Mouse (Mus musculus) myocyte (in vitro differentiated cells): ENCODE data around the gene Hist1h1c. TPM values are rescaled to one million over a fixed set of nuclear protein-coding genes. Genes with fewer than 3 reads are reported as not detected.

ENCODE experiments used
- H3K27me3 ChIP-seq: one replicate; pipeline ENCODE4 v1.6.1; 2011; ENCODE audit not compliant: control insufficient read depth, insufficient read depth, insufficient read length
- H3K36me3 ChIP-seq: one replicate; pipeline ENCODE4 v1.6.1; 2011; ENCODE audit not compliant: control insufficient read depth, insufficient read depth
- H3K4me2 ChIP-seq: one replicate; pipeline ENCODE4 v1.6.1; 2011; ENCODE audit warnings: low read depth, control low read depth
- H3K4me3 ChIP-seq: one replicate; pipeline ENCODE4 v1.5.1; 2011; ENCODE audit warnings: mild to moderate bottlenecking, control low read depth, moderate library complexity
- H3K79me2 ChIP-seq: one replicate; pipeline ENCODE4 v1.6.1; 2011; ENCODE audit not compliant: control insufficient read depth, insufficient read depth
- H3ac ChIP-seq: one replicate; pipeline ENCODE4 v1.6.1; 2011; ENCODE audit not compliant: control insufficient read depth, insufficient read length
- CEBPB ChIP-seq: IDR thresholded peaks from 2 replicates; pipeline ENCODE4 v1.6.1; 2011; ENCODE audit warnings: mild to moderate bottlenecking, moderate library complexity; ENCODE audit not compliant: poor library complexity, insufficient read depth, severe bottlenecking
- E2F4 ChIP-seq: IDR thresholded peaks from one replicate; pipeline ENCODE4 v1.6.1; 2011; ENCODE audit warnings: mild to moderate bottlenecking, control low read depth, moderate library complexity; ENCODE audit not compliant: insufficient read depth
- MAX ChIP-seq: IDR thresholded peaks from one replicate; pipeline ENCODE4 v1.6.1; 2011; ENCODE audit warnings: low read depth, mild to moderate bottlenecking, control low read depth
- MYOD1 ChIP-seq, 3 experiments: IDR thresholded peaks; one replicate each; pipeline ENCODE4 v1.6.1; 2011; ENCODE audit warnings: control low read depth in 2 of 3, low read depth in 2 of 3, mild to moderate bottlenecking in 2 of 3, moderate library complexity in 1 of 3; ENCODE audit not compliant: insufficient read length in 2 of 3, control insufficient read depth in 1 of 3
- MYOG ChIP-seq, 3 experiments: IDR thresholded peaks; one replicate each; pipeline ENCODE4 v1.6.1; 2011; ENCODE audit warnings: control low read depth in 2 of 3, low read depth in 2 of 3, mild to moderate bottlenecking in 2 of 3; ENCODE audit not compliant: insufficient read length in 2 of 3, control insufficient read depth in 1 of 3, insufficient read depth in 1 of 3
- POLR2A ChIP-seq: IDR thresholded peaks from one replicate; pipeline ENCODE4 v1.6.1; 2011; ENCODE audit warnings: low read depth, mild to moderate bottlenecking, control low read depth, moderate library complexity; ENCODE audit not compliant: insufficient read length
- POLR2AphosphoS2 ChIP-seq: IDR thresholded peaks from one replicate; pipeline ENCODE4 v1.6.1; 2011; ENCODE audit warnings: low read depth, control low read depth; ENCODE audit not compliant: insufficient read length
- REST ChIP-seq: IDR thresholded peaks from one replicate; pipeline ENCODE4 v1.6.1; 2011; ENCODE audit warnings: mild to moderate bottlenecking, control low read depth, moderate library complexity; ENCODE audit not compliant: insufficient read depth, insufficient read length
- SRF ChIP-seq: IDR thresholded peaks from one replicate; pipeline ENCODE4 v1.6.1; 2011; ENCODE audit warnings: low read depth; ENCODE audit not compliant: control insufficient read depth, insufficient read length
- TCF12 ChIP-seq: IDR thresholded peaks from one replicate; pipeline ENCODE4 v1.6.1; 2011; ENCODE audit warnings: mild to moderate bottlenecking, control low read depth; ENCODE audit not compliant: poor library complexity, insufficient read depth, severe bottlenecking
- TCF3 ChIP-seq: IDR thresholded peaks from one replicate; pipeline ENCODE4 v1.6.1; 2011; ENCODE audit warnings: low read depth, control low read depth; ENCODE audit not compliant: insufficient read length
- USF1 ChIP-seq: IDR thresholded peaks from one replicate; pipeline ENCODE4 v1.6.1; 2011; ENCODE audit warnings: low read depth, mild to moderate bottlenecking, control low read depth, moderate library complexity
- polyA plus RNA-seq: library from polyadenylated mRNA; unstranded; fragments of >200 nt; fragmentation: generic; extraction: Trizol; gene quantifications from one replicate; pipeline ENCODE4 v1.2.1, GENCODE M21; 2012; ENCODE audit warnings: missing spikeins

The Hist1h1c gene
- 273 TPM for polyA plus RNA-seq

DNA sequence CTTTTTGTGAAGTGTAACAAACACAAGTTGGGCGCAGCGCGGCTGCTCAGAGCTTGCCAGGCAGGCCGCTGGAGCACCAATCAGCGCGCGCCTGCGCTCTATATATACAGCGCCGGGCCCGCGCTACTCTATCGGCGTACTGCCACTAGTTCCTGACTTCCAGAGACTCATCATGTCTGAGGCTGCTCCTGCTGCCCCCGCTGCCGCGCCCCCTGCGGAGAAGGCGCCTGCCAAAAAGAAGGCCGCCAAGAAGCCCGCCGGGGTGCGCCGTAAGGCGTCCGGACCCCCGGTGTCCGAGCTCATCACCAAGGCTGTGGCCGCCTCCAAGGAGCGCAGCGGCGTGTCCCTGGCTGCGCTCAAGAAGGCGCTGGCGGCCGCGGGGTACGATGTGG, at the start of gene Hist1h1c:
Gene Hist1h1c (plus strand): TSS at position 132 of the 392 bp plus-strand sequence.
- Histone ChIP-seq H3K79me2 (no peaks in the 10 kb centered on the region), H3ac (no peak within 1 kb of the TSS), H3K36me3 (no peaks in the 10 kb centered on the region), H3K4me2 (peak within 1 kb of the TSS; percentile 85), H3K4me3 (peak within 1 kb of the TSS; percentile 47), H3K27me3 (no peaks in the 10 kb centered on the region)
- TF ChIP-seq E2F4 = no peak
- TF ChIP-seq MYOD1 (IDR thresholded peaks at IDR 0.05; ENCODE audit: control insufficient read depth in 1 of 3, insufficient read length in 2 of 3, low read depth in 2 of 3) = no peak
- no peak for TF ChIP-seq SRF
- TF ChIP-seq TCF12 = no peak
- peak; percentile 96 for TF ChIP-seq POLR2A
- TF ChIP-seq REST = no peak
- TF ChIP-seq MYOG (IDR thresholded peaks at IDR 0.05; ENCODE audit: control insufficient read depth in 1 of 3, insufficient read depth in 1 of 3, insufficient read length in 2 of 3, low read depth in 2 of 3) = no peak
- TF ChIP-seq TCF3 = no peak
- no peak for TF ChIP-seq MAX
- no peak for TF ChIP-seq CEBPB
- peak; percentile 99 for TF ChIP-seq POLR2AphosphoS2
- no peak for TF ChIP-seq USF1

DNA sequence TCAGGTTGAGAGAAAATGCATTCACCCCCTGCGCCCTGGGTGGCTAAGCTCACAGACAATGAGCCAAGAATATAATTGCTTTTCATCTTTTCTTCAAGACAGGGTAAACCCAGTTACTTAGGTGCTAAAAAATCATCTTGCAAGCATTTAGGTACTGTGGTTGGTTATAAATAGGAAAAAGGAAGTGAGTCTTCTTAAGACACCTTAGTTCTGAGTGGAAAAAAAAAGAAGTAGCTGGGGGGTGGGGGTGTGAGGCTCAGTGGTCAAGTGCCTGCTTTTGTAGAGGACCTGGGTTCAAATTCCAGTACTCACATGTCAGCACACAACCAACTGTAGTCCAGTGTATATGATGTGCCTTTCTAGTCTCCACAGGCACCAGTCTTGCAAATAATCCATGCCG, 49.7 kb upstream of the Hist1h1c start:
- TF ChIP-seq POLR2AphosphoS2 = no peak
- TF ChIP-seq CEBPB = no peak
- TF ChIP-seq MYOD1 (IDR thresholded peaks at IDR 0.05; ENCODE audit: control insufficient read depth in 1 of 3, insufficient read length in 2 of 3, low read depth in 2 of 3) = no peak
- TF ChIP-seq REST = no peak
- TF ChIP-seq MYOG (IDR thresholded peaks at IDR 0.05; ENCODE audit: control insufficient read depth in 1 of 3, insufficient read depth in 1 of 3, insufficient read length in 2 of 3, low read depth in 2 of 3) = no peak
- no peak for TF ChIP-seq E2F4
- no peak for TF ChIP-seq TCF3
- TF ChIP-seq USF1 = no peak
- TF ChIP-seq SRF = no peak
- no peak for TF ChIP-seq MAX
- TF ChIP-seq POLR2A = no peak
- no peak for TF ChIP-seq TCF12
- Histone ChIP-seq H3ac (no peak overlapping the region), H3K4me2 (no peak overlapping the region), H3K27me3 (no peaks in the 10 kb centered on the region), H3K36me3 (peaks cover 5% of the 10 kb centered on the region), H3K4me3 (no peak overlapping the region), H3K79me2 (peaks cover 23% of the 10 kb centered on the region)

DNA sequence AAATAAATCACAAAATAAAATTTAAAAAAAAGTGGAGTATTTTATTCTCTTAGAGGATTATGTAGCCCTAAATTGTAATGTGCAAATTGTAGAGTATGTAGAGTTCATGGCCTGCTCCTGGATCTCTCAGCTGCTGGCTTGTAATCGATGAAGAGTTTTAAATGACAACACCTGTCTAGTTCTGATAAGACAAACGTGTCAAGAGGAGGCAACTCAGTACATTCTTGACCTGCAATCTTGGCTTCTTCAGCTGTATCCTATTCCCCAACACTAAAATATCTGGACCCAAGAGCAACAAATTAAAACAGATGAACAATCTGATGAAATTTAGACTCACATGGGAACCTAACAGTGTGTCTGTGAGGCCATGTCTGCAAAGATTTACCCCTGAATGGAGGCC, 49.1 kb upstream of the Hist1h1c start:
- H3K27me3 ChIP-seq = no peaks in the 10 kb centered on the region
- H3K4me2 ChIP-seq = no peak overlapping the region
- H3ac ChIP-seq = no peak overlapping the region
- no peak for TF ChIP-seq MYOD1 (IDR thresholded peaks at IDR 0.05; ENCODE audit: control insufficient read depth in 1 of 3, insufficient read length in 2 of 3, low read depth in 2 of 3)
- TF ChIP-seq MAX = no peak
- TF ChIP-seq TCF12 = no peak
- TF ChIP-seq CEBPB = no peak
- no peak for TF ChIP-seq USF1
- TF ChIP-seq POLR2A = no peak
- TF ChIP-seq MYOG (IDR thresholded peaks at IDR 0.05; ENCODE audit: control insufficient read depth in 1 of 3, insufficient read depth in 1 of 3, insufficient read length in 2 of 3, low read depth in 2 of 3) = no peak
- TF ChIP-seq TCF3 = no peak
- TF ChIP-seq REST = no peak
- TF ChIP-seq POLR2AphosphoS2 = no peak
- no peak for TF ChIP-seq E2F4
- no peak for TF ChIP-seq SRF
- no peak overlapping the region for H3K4me3 ChIP-seq
- peaks cover 5% of the 10 kb centered on the region for H3K36me3 ChIP-seq
- H3K79me2 ChIP-seq = peaks cover 23% of the 10 kb centered on the region

DNA sequence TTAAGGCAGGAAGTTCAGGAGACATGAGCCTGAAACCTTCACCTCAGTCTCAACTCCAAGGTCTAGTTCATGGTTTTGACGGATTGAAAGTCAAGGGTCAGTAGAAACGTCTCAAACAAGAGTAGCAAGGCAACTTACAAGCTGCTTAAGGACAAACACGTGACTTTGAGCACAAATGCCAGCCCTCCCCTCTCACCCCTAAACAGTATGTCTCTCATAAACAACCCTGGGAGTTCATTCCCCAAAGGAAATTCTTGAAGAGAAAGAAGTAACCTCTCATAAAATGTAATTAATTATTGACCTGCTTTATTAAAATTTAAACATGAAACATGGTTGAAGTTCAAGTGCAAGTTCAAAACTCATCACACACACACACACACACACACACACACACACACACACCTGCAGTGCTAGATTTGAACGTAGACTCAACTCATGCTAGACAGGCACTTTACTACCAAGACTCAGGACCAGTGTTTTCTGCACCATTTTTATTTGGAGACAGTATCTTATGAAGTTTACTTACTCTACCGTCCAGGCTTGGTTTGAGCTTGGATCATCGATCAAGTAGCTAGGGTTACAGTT, 44.7 kb upstream of the Hist1h1c start:
- Histone ChIP-seq H3K4me3 (no peak overlapping the region), H3K27me3 (no peaks in the 10 kb centered on the region), H3K79me2 (no peaks in the 10 kb centered on the region), H3K4me2 (no peak overlapping the region), H3ac (no peak overlapping the region), H3K36me3 (peaks cover 5% of the 10 kb centered on the region)
- no peak for TF ChIP-seq MAX
- TF ChIP-seq MYOG (IDR thresholded peaks at IDR 0.05; ENCODE audit: control insufficient read depth in 1 of 3, insufficient read depth in 1 of 3, insufficient read length in 2 of 3, low read depth in 2 of 3) = no peak
- no peak for TF ChIP-seq POLR2A
- no peak for TF ChIP-seq TCF12
- no peak for TF ChIP-seq USF1
- no peak for TF ChIP-seq SRF
- no peak for TF ChIP-seq CEBPB
- TF ChIP-seq MYOD1 (IDR thresholded peaks at IDR 0.05; ENCODE audit: control insufficient read depth in 1 of 3, insufficient read length in 2 of 3, low read depth in 2 of 3) = no peak
- TF ChIP-seq E2F4 = no peak
- no peak for TF ChIP-seq REST
- TF ChIP-seq POLR2AphosphoS2 = no peak
- TF ChIP-seq TCF3 = no peak
